Mouse (Mus musculus): ENCODE measurements around the gene Pik3c2g. TPM values are rescaled to one million over a fixed set of nuclear protein-coding genes. Genes with fewer than 3 reads are reported as not detected.

Pik3c2g gene
- total RNA-seq, 2 experiments from 2014 or later: 0.46 to 0.82 TPM

Other genes starting within 250 kb of the Pik3c2g start
- gene Rergl, start 85.2 kb upstream of the Pik3c2g start, total RNA-seq (2021): not detected